Comparison of ENCODE assay signal across 10 mouse cellular contexts in genomic region chrX:15007023-15007422, GRCm38 (mm10).
A peak's percentile ranks its signal among the peaks of the same experiment; 100 is the strongest.
DNase-seq lines count a peak whose midpoint lies in the region.
"Had no signal": no experiment of that assay in that cellular context is flagged by ENCODE, and none has a peak within 500 bp of the region (broad histone marks: within the 10 kb centered on the region; RNA-seq: fewer than 3 reads in every experiment).

No protein-coding gene starts in this region.

- DNase-seq in layer of hippocampus, adult 18-20 months (ENCODE audit: low spot score in 2 of 2), result peak; percentile 1 to 2
- no peak for DNase-seq in layer of hippocampus, postnatal 36 days
- DNase-seq in cerebellum, postnatal 10 days, result peak; percentile 65 to 71
- DNase-seq in heart, postnatal 36 days, result peak; percentile 7 to 12
- peak; percentile 65 for DNase-seq in skeletal muscle tissue, adult 2 months (ENCODE audit: low read depth, low spot score)
- no peak for DNase-seq in c-Kit-positive CD71-positive TER-119-positive erythroid progenitor cells, embryonic 14.5 days (ENCODE audit: low spot score)
- DNase-seq in testis, postnatal 14 days (ENCODE audit: low spot score), result no peak
- DNase-seq: kidney, postnatal 4 days; liver, postnatal 0 days; thymus, adult 2 months had no signal

- intact Hi-C loops in heart, postnatal 36 days (cut with DNase I), result no loop called here

Comparison
In these comparisons a context has a peak if more than half of its experiments do, and no peak if none do; other contexts are left out.
1. DNase-seq: peak in layer of hippocampus, adult 18-20 months (2 of 2), cerebellum, postnatal 10 days (2 of 2), heart, postnatal 36 days (2 of 2) and skeletal muscle tissue, adult 2 months (single experiment); none in layer of hippocampus, postnatal 36 days (0 of 2), c-Kit-positive CD71-positive TER-119-positive erythroid progenitor cells, embryonic 14.5 days (single experiment) and testis, postnatal 14 days (single experiment).